Mouse (Mus musculus) neutrophil, adult 5-6 weeks (primary cell): ENCODE data around the gene Sipa1l3. TPM values are rescaled to one million over a fixed set of nuclear protein-coding genes. Genes with fewer than 3 reads are reported as not detected.

Experiments
- ATAC-seq: fragments of 151-379, 151-347 bp; 2 replicates; pipeline ENCODE4 v1.8.0; 2017; ENCODE audit warnings: mild to moderate bottlenecking, moderate TSS enrichment; ENCODE audit not compliant: insufficient number of reproducible peaks, poor library complexity, low FRiP score, severe bottlenecking; ENCODE audit errors: extremely low read depth
- total RNA-seq: library from RNA; stranded (forward); fragments of 200-1000 nt; gene quantifications from 2 replicates; pipeline ENCODE4 v1.2.3, GENCODE M21; 2017

The Sipa1l3 gene
- total RNA-seq, 1 experiment from 2014 or later, result 10.8 TPM

DNA sequence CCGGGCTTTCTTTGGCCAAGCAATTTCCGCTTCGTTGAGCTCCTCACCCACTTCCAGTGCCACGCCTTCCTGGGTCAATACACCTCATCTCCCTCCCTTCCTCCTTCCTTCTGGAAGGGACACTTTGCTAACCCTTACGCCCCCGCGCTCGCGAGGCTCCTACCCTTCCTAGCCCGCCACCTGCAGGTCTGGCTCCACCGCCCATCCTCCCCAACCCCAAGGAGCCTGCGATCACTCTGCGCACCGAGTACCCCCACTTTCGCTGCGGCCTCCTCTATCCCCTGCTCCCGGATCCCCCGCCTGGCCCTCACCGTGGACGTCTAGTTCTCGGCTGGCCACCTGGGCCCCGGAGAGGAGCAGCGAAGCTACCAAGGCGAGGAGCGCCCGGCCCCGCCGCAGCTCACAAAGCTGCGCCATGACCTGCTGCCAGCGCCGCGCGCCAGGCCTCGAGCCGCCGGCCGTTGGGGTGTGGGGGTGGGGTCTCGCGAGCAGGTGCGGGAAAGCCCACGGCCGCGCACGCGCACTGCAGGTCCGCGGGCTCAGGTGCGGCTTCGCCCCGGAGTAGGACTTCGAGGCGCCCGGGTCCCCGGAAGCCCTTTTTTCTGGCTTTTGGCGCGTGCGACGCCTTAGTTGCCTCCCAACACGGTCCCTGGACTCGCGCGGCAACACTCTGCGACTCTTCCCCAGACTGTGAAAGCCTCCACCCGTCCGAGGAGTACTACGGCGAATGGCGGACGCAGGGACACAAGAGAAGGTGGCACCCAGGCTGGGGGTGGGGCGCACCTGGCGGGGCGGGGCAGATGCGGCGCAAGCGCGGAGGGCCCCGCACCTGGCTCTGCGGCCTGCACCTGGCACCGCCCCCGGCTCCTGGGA, 237.0 kb downstream of the Sipa1l3 start, which contains the start of gene Spint2:
Gene Spint2, minus strand, starts transcription at position 712 of the 873 bp plus-strand sequence.
- peak; percentile 34; the same call in 1 of the 2 replicates for ATAC-seq

DNA sequence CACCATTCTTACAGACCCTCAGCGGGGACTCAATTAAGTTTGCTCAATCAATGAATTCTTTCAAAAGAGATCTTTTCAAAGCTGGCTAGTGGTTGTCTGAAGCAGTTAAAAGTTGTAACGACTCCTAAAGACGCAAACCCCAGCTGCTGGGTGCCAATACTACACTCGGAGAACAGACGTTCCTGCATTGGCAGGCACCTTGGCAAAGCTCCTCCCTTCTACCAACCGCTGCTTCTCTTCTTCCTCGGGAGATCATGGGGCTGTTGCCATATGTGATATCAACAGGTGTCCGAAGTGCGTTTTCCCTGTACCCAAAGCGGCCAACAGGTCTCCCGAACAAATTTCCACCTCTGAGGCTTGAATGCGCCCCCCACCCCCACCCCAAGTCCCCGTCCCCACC, 237.6 kb downstream of the Sipa1l3 start:
- ATAC-seq, result no peak

DNA sequence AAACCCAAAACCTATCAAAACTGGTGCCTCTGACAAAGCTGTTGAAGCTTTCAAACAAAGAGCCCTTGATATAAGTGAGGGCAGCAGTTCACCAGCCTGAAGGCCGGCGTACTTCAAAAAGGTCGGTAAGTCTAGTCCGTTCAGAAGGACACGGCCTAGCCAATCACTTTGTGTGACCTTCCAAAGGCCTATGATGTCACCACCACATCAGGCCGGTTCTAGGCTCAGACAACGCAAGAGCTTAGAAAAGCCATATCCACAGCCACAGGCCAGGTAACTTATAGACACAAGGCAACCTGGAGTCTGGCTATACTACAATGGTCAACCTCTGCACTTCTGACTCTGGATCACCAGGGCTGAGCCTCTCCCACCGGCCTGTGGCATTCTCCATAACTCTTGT, 238.5 kb downstream of the Sipa1l3 start:
- ATAC-seq, result no peak

GRCm38 (mm10) chr7:29279261-29279660, 239.2 kb downstream of the Sipa1l3 start:
- ATAC-seq, result no peak

DNA sequence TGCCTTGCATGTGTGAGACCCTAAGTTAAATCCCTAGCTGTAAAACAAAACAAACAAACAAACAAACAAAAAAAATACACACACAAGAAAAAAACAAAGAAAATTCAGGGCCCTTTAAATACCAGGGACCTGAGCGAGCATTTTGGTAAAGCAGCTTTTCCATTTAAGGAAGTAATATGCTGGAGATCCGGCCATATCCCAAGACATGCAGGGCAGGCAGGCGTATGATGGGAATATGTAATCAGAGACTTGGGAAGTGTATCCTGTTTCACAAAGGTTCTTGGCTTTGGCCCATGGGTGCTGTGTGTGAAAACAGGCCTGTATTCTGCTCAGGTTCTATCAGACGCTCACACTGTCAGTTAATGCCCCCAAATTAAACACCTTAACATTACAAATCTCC, 240.9 kb downstream of the Sipa1l3 start:
- ATAC-seq, result no peak

DNA sequence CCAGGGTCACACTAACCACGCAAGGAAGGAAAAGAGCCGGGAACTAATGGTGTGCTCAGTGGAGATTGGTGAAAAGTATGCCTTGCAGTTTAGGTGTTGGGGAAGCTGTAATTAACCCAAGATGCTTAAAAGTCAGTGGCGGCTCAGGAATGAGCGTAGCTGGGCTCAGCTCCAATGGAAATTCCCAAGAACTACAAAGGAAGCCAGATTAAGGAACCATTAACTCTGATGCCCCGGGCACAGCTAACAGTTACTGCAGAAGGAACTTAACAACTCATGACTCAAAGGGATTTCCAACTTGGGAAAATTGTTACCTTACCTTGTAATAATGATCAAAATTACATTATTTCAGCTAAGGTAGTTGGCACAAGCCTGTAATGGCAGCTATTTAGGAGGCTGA, 241.7 kb downstream of the Sipa1l3 start:
- ATAC-seq, result no peak

DNA sequence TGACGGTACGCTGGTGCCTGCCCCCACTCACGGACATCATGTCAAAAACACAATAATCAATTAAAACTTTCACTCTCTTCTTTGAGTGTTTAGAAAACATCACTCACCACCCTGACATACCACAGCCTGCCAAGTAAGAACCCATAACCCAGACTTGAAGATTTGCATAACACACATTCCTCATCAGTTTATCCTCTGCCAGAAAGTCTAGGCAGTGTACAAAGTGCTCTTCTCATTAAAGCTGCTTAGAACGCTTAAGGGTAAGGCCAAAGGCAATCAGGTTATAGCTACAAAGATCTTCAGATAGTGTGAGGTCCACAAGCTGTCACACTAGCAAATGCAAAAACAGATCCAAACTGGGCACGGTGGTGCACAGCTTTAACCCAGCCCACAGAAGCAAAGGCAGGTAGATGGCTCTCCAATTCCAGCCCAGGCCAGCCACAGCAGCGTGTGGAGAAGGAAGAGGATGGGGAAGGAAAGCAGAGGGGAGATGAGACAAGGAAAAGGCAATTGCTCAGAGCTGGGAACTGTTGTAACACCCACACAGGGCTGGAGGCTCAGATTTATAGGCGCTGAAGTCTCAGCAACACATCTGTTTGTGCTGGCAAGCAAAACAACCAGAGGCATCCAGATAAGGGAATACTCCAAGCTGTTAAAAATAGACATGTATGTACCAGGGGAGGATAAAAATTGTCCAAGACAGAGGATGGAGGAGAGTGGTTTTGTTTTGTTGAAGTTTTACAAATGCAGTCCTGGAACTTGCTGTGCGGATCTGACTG, 246.6 kb downstream of the Sipa1l3 start:
- ATAC-seq, result 0 out of 2 replicates have a peak, but pooled peaks have one; percentile 9

DNA sequence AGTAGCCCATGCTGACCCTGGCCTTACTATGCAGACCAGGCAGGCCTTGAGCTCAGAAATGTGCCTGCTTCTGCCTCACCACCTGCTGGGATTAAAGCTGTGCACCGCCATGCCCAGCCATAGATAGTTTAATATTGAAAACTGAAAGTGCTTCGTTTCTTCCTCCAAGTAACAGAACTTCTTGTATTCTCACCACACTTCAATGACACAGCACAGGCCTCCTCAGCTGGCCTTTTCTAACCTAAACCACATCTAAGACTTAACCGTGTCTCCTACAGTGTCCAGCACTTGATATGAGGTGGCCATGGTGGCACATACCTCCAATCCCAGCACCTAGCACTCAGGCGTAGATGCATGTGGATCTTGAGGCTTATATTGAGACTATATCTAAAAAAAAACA, 248.0 kb downstream of the Sipa1l3 start:
- no peak for ATAC-seq

Other genes starting within 250 kb of the Sipa1l3 start
- 14.1 and 14.3 TPM in 2 replicates for gene Spint2, start 236.7 kb downstream of the Sipa1l3 start, total RNA-seq
- not detected in 2 replicates for gene Ppp1r14a, start 229.3 kb downstream of the Sipa1l3 start, total RNA-seq
- gene Dpf1, start 214.7 kb downstream of the Sipa1l3 start, total RNA-seq, result not detected in 2 replicates
- gene Catsperg2, start 208.4 kb upstream of the Sipa1l3 start, total RNA-seq, result not detected in 2 replicates
- 22.2 and 23.5 TPM in 2 replicates for gene Zfp84, start 249.9 kb upstream of the Sipa1l3 start, total RNA-seq